In the genomic region with DNA sequence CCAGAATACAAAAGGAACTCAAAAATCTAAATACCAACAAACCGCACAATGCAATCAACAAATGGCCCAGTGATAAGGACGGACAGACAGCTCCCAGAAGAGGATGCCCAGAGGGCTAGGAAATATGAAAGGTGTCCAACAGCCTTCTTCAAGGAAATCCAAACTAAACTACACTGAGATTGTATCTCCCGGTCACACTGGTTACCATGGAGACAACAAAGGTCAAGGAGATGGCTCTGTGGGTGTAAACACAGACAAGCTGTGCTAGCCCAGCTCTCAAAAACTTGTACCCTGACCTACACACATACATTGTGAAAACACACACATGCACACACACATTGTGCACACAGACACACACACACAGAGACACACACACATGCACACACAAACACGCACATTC, we compare ENCODE assay signal across 32 mouse cellular contexts. TPM values are rescaled to one million over a fixed set of nuclear protein-coding genes. Genes with fewer than 3 reads are reported as not detected.
A peak's percentile ranks its signal among the peaks of the same experiment; 100 is the strongest.
DNase-seq lines count a peak whose midpoint lies in the region; ATAC-seq and TF ChIP-seq lines count a peak whose summit lies in the region.
"Had no signal": no experiment of that assay in that cellular context is flagged by ENCODE, and none has a peak within 500 bp of the region (broad histone marks: within the 10 kb centered on the region; RNA-seq: fewer than 3 reads in every experiment).

No protein-coding gene starts in this region.

- no peak overlapping the region for H3K4me2 ChIP-seq in liver, embryonic 11.5 days
- no peak overlapping the region for H3K4me2 ChIP-seq in midbrain, embryonic 16.5 days (ENCODE audit: low read length)
- H3K4me2 ChIP-seq: heart, embryonic 11.5 days; hindbrain, embryonic 12.5 days; hindbrain, embryonic 15.5 days had no signal

- no peak for TF ChIP-seq CTCF in liver, adult 2 months (IDR thresholded peaks at IDR 0.05; ENCODE audit: low read depth, low read length)

- peak; percentile 42 for DNase-seq in adrenal gland, postnatal 14 days
- DNase-seq in adrenal gland, postnatal 10 days: no peak
- peak; percentile 21 for DNase-seq in liver, adult 2 months (ENCODE audit: extremely low read depth, low read depth, low spot score)
- DNase-seq in liver, embryonic 11.5 days (ENCODE audit: low spot score): no peak
- DNase-seq in midbrain, embryonic 10.5 days (ENCODE audit: low spot score): no peak
- DNase-seq in ZHBTc4 (ENCODE audit: low read depth, low spot score): peak; percentile 25
- DNase-seq in cerebellum, adult 8-10 months: no peak
- DNase-seq: B cell, adult 2 months; cerebellum, adult 11-12 months; cerebellum, adult 9-10 months; cerebellum, postnatal 14 days; embryo, embryonic 11 days; forebrain, postnatal 0 days; gastrocnemius, adult 2 months; gastrocnemius, postnatal 14 days; heart, adult 11 months had no signal

- no peak for ATAC-seq in liver, embryonic 11.5 days (replicated peaks; ENCODE audit: low FRiP score)
- no peak for ATAC-seq in midbrain, embryonic 16.5 days
- ATAC-seq: activated CD4-positive, CD25-positive, alpha-beta regulatory T cell, adult 4 months; forebrain, embryonic 14.5 days; forebrain, postnatal 0 days; intestine, postnatal 0 days; Patski had no signal

- no peaks in the 10 kb centered on the region for H3K36me3 ChIP-seq in liver, adult 2 months (ENCODE audit: control insufficient read depth, insufficient read depth, low read length)
- H3K36me3 ChIP-seq in liver, embryonic 11.5 days (ENCODE audit: control insufficient read depth, insufficient read depth, low read length): no peaks in the 10 kb centered on the region
- H3K36me3 ChIP-seq in midbrain, embryonic 10.5 days: no peaks in the 10 kb centered on the region
- H3K36me3 ChIP-seq in midbrain, embryonic 16.5 days (ENCODE audit: control insufficient read depth, insufficient read depth, low read length): no peaks in the 10 kb centered on the region
- H3K36me3 ChIP-seq: G1E; hindbrain, embryonic 12.5 days; hindbrain, embryonic 15.5 days had no signal

- H3K27me3 ChIP-seq in liver, adult 2 months (ENCODE audit: control insufficient read depth, insufficient read depth, low read length): no peaks in the 10 kb centered on the region
- no peaks in the 10 kb centered on the region for H3K27me3 ChIP-seq in liver, embryonic 11.5 days (replicated peaks; ENCODE audit: control insufficient read depth, insufficient read depth, low read length)
- no peaks in the 10 kb centered on the region for H3K27me3 ChIP-seq in midbrain, embryonic 10.5 days (ENCODE audit: low read depth, poor library complexity, severe bottlenecking)
- H3K27me3 ChIP-seq in midbrain, embryonic 16.5 days (ENCODE audit: control insufficient read depth, insufficient read depth, low read depth, low read length): no peaks in the 10 kb centered on the region
- H3K27me3 ChIP-seq: CH12.LX; hindbrain, embryonic 12.5 days; hindbrain, embryonic 15.5 days had no signal

- WGBS in liver, adult 2 months: 78% methylated on average over 4 of the region's 4 CpGs
- WGBS in liver, embryonic 11.5 days: 71% methylated on average over 4 of the region's 4 CpGs
- WGBS in midbrain, embryonic 10.5 days: 80% methylated on average over 4 of the region's 4 CpGs
- WGBS in midbrain, embryonic 16.5 days: 72% methylated on average over 4 of the region's 4 CpGs

- H3K9ac ChIP-seq in liver, adult 2 months (ENCODE audit: low read depth, low read length): no peak overlapping the region
- no peak overlapping the region for H3K9ac ChIP-seq in liver, embryonic 11.5 days (ENCODE audit: low read depth, low read length)
- no peak overlapping the region for H3K9ac ChIP-seq in midbrain, embryonic 16.5 days (ENCODE audit: low read depth, low read length)
- H3K9ac ChIP-seq: forebrain, postnatal 0 days; hindbrain, embryonic 12.5 days; hindbrain, embryonic 15.5 days had no signal

- no peak overlapping the region for H3K27ac ChIP-seq in liver, adult 2 months (replicated peaks; ENCODE audit: insufficient read depth, low read depth, low read length)
- H3K27ac ChIP-seq in liver, embryonic 11.5 days (ENCODE audit: low read depth, low read length): no peak overlapping the region
- H3K27ac ChIP-seq in midbrain, embryonic 10.5 days (replicated peaks): peak overlapping the region; percentile 34; the same call in 1 of the 2 replicates
- H3K27ac ChIP-seq in midbrain, embryonic 16.5 days (ENCODE audit: low read length): no peak overlapping the region
- H3K27ac ChIP-seq: gastrocnemius, adult 2 months; hindbrain, embryonic 12.5 days; hindbrain, embryonic 15.5 days had no signal

- H3K4me3 ChIP-seq in liver, adult 2 months (ENCODE audit: insufficient read depth, low read depth, low read length): no peak overlapping the region
- no peak overlapping the region for H3K4me3 ChIP-seq in liver, embryonic 11.5 days (ENCODE audit: low read depth, low read length)
- no peak overlapping the region for H3K4me3 ChIP-seq in midbrain, embryonic 10.5 days
- no peak overlapping the region for H3K4me3 ChIP-seq in midbrain, embryonic 16.5 days (ENCODE audit: low read depth, low read length)
- H3K4me3 ChIP-seq: gastrocnemius, adult 2 months; hindbrain, embryonic 12.5 days; hindbrain, embryonic 15.5 days had no signal

- H3K79me2 ChIP-seq in liver, adult 2 months (ENCODE audit: control insufficient read depth, insufficient read depth, low read length): no peaks in the 10 kb centered on the region

- no peaks in the 10 kb centered on the region for H3K9me3 ChIP-seq in liver, embryonic 11.5 days (ENCODE audit: control insufficient read depth, low read length)
- no peaks in the 10 kb centered on the region for H3K9me3 ChIP-seq in midbrain, embryonic 10.5 days (replicated peaks)
- no peaks in the 10 kb centered on the region for H3K9me3 ChIP-seq in midbrain, embryonic 16.5 days (replicated peaks; ENCODE audit: control insufficient read depth, low read length, poor library complexity, severe bottlenecking)
- H3K9me3 ChIP-seq: G1E; hindbrain, embryonic 12.5 days; hindbrain, embryonic 15.5 days had no signal

- peaks cover 12% of the 10 kb centered on the region for H3K4me1 ChIP-seq in liver, adult 2 months (ENCODE audit: control insufficient read depth, insufficient read depth, low read length)
- no peaks in the 10 kb centered on the region for H3K4me1 ChIP-seq in liver, embryonic 11.5 days (replicated peaks; ENCODE audit: control insufficient read depth, insufficient read depth, low read length)
- H3K4me1 ChIP-seq in midbrain, embryonic 10.5 days: peaks cover 5% of the 10 kb centered on the region
- H3K4me1 ChIP-seq in midbrain, embryonic 16.5 days (ENCODE audit: control insufficient read depth, insufficient read depth, low read length): no peaks in the 10 kb centered on the region
- H3K4me1 ChIP-seq: hindbrain, embryonic 12.5 days; hindbrain, embryonic 15.5 days had no signal

- TF ChIP-seq POLR2A in liver, adult 2 months (IDR thresholded peaks at IDR 0.05; ENCODE audit: extremely low read depth, insufficient read depth, low read length): no peak

RNA-seq across cellular contexts. Expression of a gene that starts 18.3 kb away (rescaled TPM):
- 0.78 and 0.79 TPM in 2 replicates for total RNA-seq in adrenal gland, postnatal 14 days (2021)
- under 1 TPM; 0.45 to 0.55 TPM for total RNA-seq in adrenal gland, postnatal 10 days (2021)
- 0.18 and 0.20 TPM in 2 replicates for total RNA-seq in liver, adult 2 months (2014; rRNA removed)
- polyA plus RNA-seq in liver, adult 2 months (2012; rRNA removed): 0.07 TPM in 1 of 2 replicates, not detected in the other
- not detected in 2 replicates for polyA plus RNA-seq in liver, embryonic 11.5 days (2014; fragmentation: Nextera tagmentation; extraction: Ambion mirVana)
- 0.12 TPM in 1 of 2 replicates, not detected in the other for polyA plus RNA-seq in midbrain, embryonic 10.5 days (2016; fragmentation: Nextera tagmentation; extraction: Ambion mirVana)
- 0.15 and 0.41 TPM in 2 replicates for polyA plus RNA-seq in midbrain, embryonic 16.5 days (2015; fragmentation: Nextera tagmentation; extraction: Ambion mirVana)
- total RNA-seq: CH12.LX; common myeloid progenitor, adult 5-6 weeks; forebrain, postnatal 0 days; gastrocnemius, adult 2 months; hematopoietic stem cell, adult 5-6 weeks had no signal
- polyA plus RNA-seq: activated CD4-positive, CD25-positive, alpha-beta regulatory T cell, adult 4 months; embryonic facial prominence, embryonic 11.5 days; forebrain, embryonic 11.5 days; G1E; heart, embryonic 11.5 days; heart, embryonic 14.5 days; intestine, embryonic 14.5 days; intestine, postnatal 0 days; Patski had no signal

RNA-seq across cellular contexts. Expression of a gene that starts 35.2 kb away (rescaled TPM):
- total RNA-seq in adrenal gland, postnatal 14 days (2021): 232 and 288 TPM in 2 replicates
- 100 to 1,000 TPM; 174 to 215 TPM for total RNA-seq in adrenal gland, postnatal 10 days (2021)
- total RNA-seq in liver, adult 2 months (2014; rRNA removed): 261 and 274 TPM in 2 replicates
- 90.2 and 102 TPM in 2 replicates for polyA plus RNA-seq in liver, adult 2 months (2012; rRNA removed)
- polyA plus RNA-seq in liver, embryonic 11.5 days (2014; fragmentation: Nextera tagmentation; extraction: Ambion mirVana): 36.3 and 42.2 TPM in 2 replicates
- polyA plus RNA-seq in midbrain, embryonic 10.5 days (2016; fragmentation: Nextera tagmentation; extraction: Ambion mirVana): 21.9 and 28.5 TPM in 2 replicates
- 25.2 and 28.3 TPM in 2 replicates for polyA plus RNA-seq in midbrain, embryonic 16.5 days (2015; fragmentation: Nextera tagmentation; extraction: Ambion mirVana)

Comparison
In these comparisons a context has a peak if more than half of its experiments do, and no peak if none do; other contexts are left out.
1. DNase-seq: peak in adrenal gland, postnatal 14 days (single experiment), liver, adult 2 months (single experiment) and ZHBTc4 (single experiment); none in adrenal gland, postnatal 10 days (single experiment), liver, embryonic 11.5 days (single experiment), midbrain, embryonic 10.5 days (single experiment) and cerebellum, adult 8-10 months (single experiment).